In the genomic region with DNA sequence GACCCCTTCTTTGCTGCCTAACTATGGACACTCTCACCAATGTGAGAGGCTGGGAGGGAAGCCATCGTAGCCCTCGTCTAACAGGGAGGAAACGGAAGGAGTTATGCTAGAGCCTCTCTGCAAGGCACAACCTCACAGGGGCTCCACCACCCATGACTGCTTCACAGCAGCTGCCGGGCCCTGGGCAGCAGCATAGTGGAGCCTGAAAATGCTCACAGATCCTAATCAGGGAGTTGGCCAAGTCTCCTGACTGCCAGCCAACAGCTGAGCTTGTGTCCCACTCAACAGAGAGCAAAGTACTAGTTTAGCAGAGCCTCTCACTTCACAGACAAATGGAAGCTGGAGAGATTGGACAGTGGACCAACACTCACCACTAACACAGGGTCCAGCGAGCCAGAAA, we compare ENCODE assay signal across 12 mouse cellular contexts. TPM values are rescaled to one million over a fixed set of nuclear protein-coding genes. Genes with fewer than 3 reads are reported as not detected.
DNase-seq lines count a peak whose midpoint lies in the region; ATAC-seq and TF ChIP-seq lines count a peak whose summit lies in the region.
"Had no signal": no experiment of that assay in that cellular context is flagged by ENCODE, and none has a peak within 500 bp of the region (broad histone marks: within the 10 kb centered on the region; RNA-seq: fewer than 3 reads in every experiment).

No protein-coding gene starts in this region.

- WGBS in lung, embryonic 16.5 days, result 44% methylated on average over 5 of the region's 5 CpGs
- WGBS in hindbrain, embryonic 10.5 days, result 85% methylated on average over 5 of the region's 5 CpGs

- H3K27ac ChIP-seq in lung, embryonic 16.5 days (ENCODE audit: low read length), result no peak overlapping the region
- peak overlapping the region; percentile 32 for H3K27ac ChIP-seq in left cerebral cortex, adult 2 months
- no peak overlapping the region for H3K27ac ChIP-seq in hindbrain, embryonic 10.5 days
- H3K27ac ChIP-seq: heart, adult 2 months; liver, embryonic 15.5 days had no signal

- no peak overlapping the region for H3K9ac ChIP-seq in lung, embryonic 16.5 days (ENCODE audit: low read length)
- H3K9ac ChIP-seq: liver, embryonic 15.5 days had no signal

- DNase-seq in cerebellum, postnatal 14 days, result peak; percentile 37 to 44
- DNase-seq in cerebellum, adult 18-20 months, result no peak
- DNase-seq in lung, postnatal 10 days, result no peak
- peak in 1 of 2 experiments; percentile 54 for DNase-seq in left cerebral cortex, adult 2 months (ENCODE audit: extremely low spot score in 1 of 2, low spot score in 2 of 2)
- DNase-seq in retina, postnatal 1 day, result no peak
- no peak for DNase-seq in hindbrain, embryonic 10.5 days (ENCODE audit: low spot score)
- DNase-seq in frontal cortex, postnatal 14 days (ENCODE audit: low spot score in 2 of 2), result no peak

- peaks cover 7% of the 10 kb centered on the region; the same call in 1 of the 2 replicates for H3K4me1 ChIP-seq in lung, embryonic 16.5 days (replicated peaks; ENCODE audit: control insufficient read depth, insufficient read depth, low read length)
- peaks cover 10% of the 10 kb centered on the region for H3K4me1 ChIP-seq in hindbrain, embryonic 10.5 days (replicated peaks)
- H3K4me1 ChIP-seq: liver, embryonic 15.5 days had no signal

- peak; percentile 41; the same call in 1 of the 2 replicates for ATAC-seq in lung, embryonic 16.5 days (ENCODE audit: low read depth)

- no peak overlapping the region for H3K4me3 ChIP-seq in lung, embryonic 16.5 days (ENCODE audit: low read length)
- no peak overlapping the region for H3K4me3 ChIP-seq in left cerebral cortex, adult 2 months
- H3K4me3 ChIP-seq in hindbrain, embryonic 10.5 days, result no peak overlapping the region
- H3K4me3 ChIP-seq: heart, adult 2 months; liver, embryonic 15.5 days had no signal

- no peak overlapping the region for H3K4me2 ChIP-seq in lung, embryonic 16.5 days (ENCODE audit: low read depth, low read length)
- H3K4me2 ChIP-seq: liver, embryonic 15.5 days had no signal

- no peaks in the 10 kb centered on the region for H3K36me3 ChIP-seq in lung, embryonic 16.5 days (ENCODE audit: control insufficient read depth, insufficient read depth, low read length)
- H3K36me3 ChIP-seq in hindbrain, embryonic 10.5 days, result no peaks in the 10 kb centered on the region
- H3K36me3 ChIP-seq: liver, embryonic 15.5 days had no signal

- no peaks in the 10 kb centered on the region for H3K9me3 ChIP-seq in lung, embryonic 16.5 days (ENCODE audit: control insufficient read depth, low read length)
- no peaks in the 10 kb centered on the region for H3K9me3 ChIP-seq in hindbrain, embryonic 10.5 days
- H3K9me3 ChIP-seq: liver, embryonic 15.5 days had no signal

- no peak for TF ChIP-seq CTCF in left cerebral cortex, adult 2 months (IDR thresholded peaks at IDR 0.05)

- H3K27me3 ChIP-seq in lung, embryonic 16.5 days (ENCODE audit: control insufficient read depth, insufficient read depth, low read depth, low read length), result no peaks in the 10 kb centered on the region
- H3K27me3 ChIP-seq in hindbrain, embryonic 10.5 days (ENCODE audit: insufficient read depth, poor library complexity, severe bottlenecking), result no peaks in the 10 kb centered on the region

- intact Hi-C loops in left cerebral cortex, adult 2 months (cut with DNase I), result no loop called here

RNA-seq across cellular contexts. Expression of gene Mas1, which starts 21.5 kb away (rescaled TPM):
- 0.25 and 0.40 TPM in 2 replicates for polyA plus RNA-seq in lung, embryonic 16.5 days (2015; fragmentation: Nextera tagmentation; extraction: Ambion mirVana)
- total RNA-seq in left cerebral cortex, adult 2 months (2021), result 10 to 100 TPM; 36.8 to 42.2 TPM
- 0.22 and 0.89 TPM in 2 replicates for polyA plus RNA-seq in hindbrain, embryonic 10.5 days (2016; fragmentation: Nextera tagmentation; extraction: Ambion mirVana)
- polyA plus RNA-seq: small intestine, adult 2 months had no signal

RNA-seq across cellular contexts. Expression of gene Mrgprh, which starts 29.4 kb away (rescaled TPM):
- polyA plus RNA-seq in lung, embryonic 16.5 days (2015; fragmentation: Nextera tagmentation; extraction: Ambion mirVana), result not detected in 2 replicates
- not detected for total RNA-seq in left cerebral cortex, adult 2 months (2021)
- not detected in 2 replicates for polyA plus RNA-seq in hindbrain, embryonic 10.5 days (2016; fragmentation: Nextera tagmentation; extraction: Ambion mirVana)
- polyA plus RNA-seq: embryonic facial prominence, embryonic 11.5 days; liver, embryonic 15.5 days; small intestine, adult 2 months had no signal

Comparison
In these comparisons a context has a peak if more than half of its experiments do, and no peak if none do; other contexts are left out.
1. DNase-seq: peak in cerebellum, postnatal 14 days (2 of 2); none in cerebellum, adult 18-20 months (0 of 2), lung, postnatal 10 days (single experiment), retina, postnatal 1 day (single experiment), hindbrain, embryonic 10.5 days (single experiment) and frontal cortex, postnatal 14 days (0 of 2).